Mouse (Mus musculus): ENCODE data around the gene Gatad2a. TPM values are rescaled to one million over a fixed set of nuclear protein-coding genes. Genes with fewer than 3 reads are reported as not detected.
"Not testable (repeated sequence)": the region's sequence is repeated elsewhere in the genome, so short reads cannot be mapped to it uniquely, and the experiment has no call there.

Gene Gatad2a
- polyA plus RNA-seq, 1 experiment from 2014 or later = 28.1 TPM

DNA sequence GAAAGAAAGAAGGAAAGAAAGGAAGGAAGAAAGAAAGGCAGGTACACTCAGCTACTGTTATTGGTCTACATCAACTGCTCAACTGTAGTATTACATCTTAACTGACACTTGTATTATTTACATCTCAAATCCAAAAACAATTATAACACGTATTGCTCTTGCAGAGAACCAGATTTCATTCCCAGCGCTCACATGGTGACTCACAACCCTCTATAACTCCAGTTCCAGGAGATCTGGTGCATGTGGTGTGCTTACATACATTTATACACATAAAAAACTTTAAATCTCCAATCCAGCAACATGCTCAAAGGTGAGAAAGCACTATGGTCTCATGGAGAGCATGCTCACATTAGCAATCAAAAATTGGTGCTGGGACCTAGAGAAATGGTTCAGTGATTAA lies 4.0 kb upstream of the Gatad2a start:
- no peaks in the 10 kb centered on the region for H3K36me3 ChIP-seq (ENCODE audit: control insufficient read depth, insufficient read depth, low read length)
- peaks cover 7% of the 10 kb centered on the region; the same call in 1 of the 2 replicates for H3K4me1 ChIP-seq (ENCODE audit: control insufficient read depth, insufficient read depth, low read length)
- ATAC-seq (ENCODE audit: low FRiP score, low TSS enrichment) (no peak), DNase-seq (no peak)
- no peaks in the 10 kb centered on the region for H3K27me3 ChIP-seq (ENCODE audit: control insufficient read depth, insufficient read depth, low read length)
- no peak overlapping the region for H3K4me2 ChIP-seq (ENCODE audit: low read length)
- H3K9me3 ChIP-seq (ENCODE audit: control insufficient read depth, low read length) = no peaks in the 10 kb centered on the region
- no peak overlapping the region for H3K27ac ChIP-seq (replicated peaks; ENCODE audit: low read depth, low read length)
- H3K9ac ChIP-seq (replicated peaks; ENCODE audit: low read length) = no peak overlapping the region
- no peak overlapping the region for H3K4me3 ChIP-seq (replicated peaks; ENCODE audit: low read depth, low read length)
- 81% methylated on average over 2 of the region's 2 CpGs for WGBS

DNA sequence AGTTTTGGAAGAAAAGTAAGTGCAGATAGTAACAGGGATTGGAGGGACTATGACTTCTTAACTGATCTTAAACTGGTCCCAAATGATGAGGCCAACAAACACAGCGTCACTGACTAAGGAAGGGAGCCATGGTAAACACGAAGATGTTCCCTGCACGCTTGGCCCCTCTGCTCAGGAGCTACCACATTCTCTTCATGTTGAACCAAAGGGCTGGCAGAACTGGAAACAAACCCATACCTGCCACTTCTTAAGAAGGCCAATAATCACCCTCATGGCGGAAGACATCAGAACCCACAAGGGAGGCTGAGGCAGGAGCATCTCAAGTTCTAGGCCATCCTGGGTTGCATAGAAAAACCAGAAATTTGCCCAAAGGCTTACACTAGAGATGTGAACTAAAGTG lies 3.1 kb upstream of the Gatad2a start:
- no peaks in the 10 kb centered on the region for H3K9me3 ChIP-seq (ENCODE audit: control insufficient read depth, low read length)
- H3K4me3 ChIP-seq (replicated peaks; ENCODE audit: low read depth, low read length) = no peak overlapping the region
- no peak overlapping the region for H3K4me2 ChIP-seq (ENCODE audit: low read length)
- no peak overlapping the region for H3K27ac ChIP-seq (replicated peaks; ENCODE audit: low read depth, low read length)
- DNase-seq (no peak), ATAC-seq (ENCODE audit: low FRiP score, low TSS enrichment) (no peak)
- H3K4me1 ChIP-seq (ENCODE audit: control insufficient read depth, insufficient read depth, low read length) = peaks cover 10% of the 10 kb centered on the region; the same call in 1 of the 2 replicates
- no peaks in the 10 kb centered on the region for H3K27me3 ChIP-seq (ENCODE audit: control insufficient read depth, insufficient read depth, low read length)
- no peaks in the 10 kb centered on the region for H3K36me3 ChIP-seq (ENCODE audit: control insufficient read depth, insufficient read depth, low read length)
- H3K9ac ChIP-seq (replicated peaks; ENCODE audit: low read length) = no peak overlapping the region
- WGBS = 96% methylated on average over 4 of the region's 4 CpGs

DNA sequence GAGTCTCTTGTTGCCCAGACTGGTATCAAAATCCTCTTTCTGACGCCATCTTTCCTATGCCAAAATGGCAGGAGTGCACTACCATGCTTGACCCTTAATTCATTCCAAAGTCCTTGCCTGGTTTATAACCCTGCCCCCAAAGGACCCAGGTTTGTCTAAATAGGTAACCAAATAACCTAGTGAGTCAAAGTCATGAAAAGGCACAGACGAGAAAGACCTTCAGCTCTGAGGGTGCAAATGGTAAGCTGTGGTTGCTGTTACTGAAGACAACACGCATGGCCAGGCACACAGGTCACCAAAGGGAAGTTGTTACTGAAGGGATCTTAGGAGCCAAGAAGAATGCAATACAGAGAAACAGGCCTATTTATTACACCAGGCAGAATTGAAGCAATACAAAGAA lies 2.5 kb upstream of the Gatad2a start:
- H3K4me3 ChIP-seq (replicated peaks; ENCODE audit: low read depth, low read length) = no peak overlapping the region
- DNase-seq = no peak
- H3K9me3 ChIP-seq (ENCODE audit: control insufficient read depth, low read length) = no peaks in the 10 kb centered on the region
- no peak overlapping the region for H3K9ac ChIP-seq (replicated peaks; ENCODE audit: low read length)
- no peak for ATAC-seq (ENCODE audit: low FRiP score, low TSS enrichment)
- no peaks in the 10 kb centered on the region for H3K27me3 ChIP-seq (ENCODE audit: control insufficient read depth, insufficient read depth, low read length)
- peaks cover 10% of the 10 kb centered on the region; the same call in 1 of the 2 replicates for H3K4me1 ChIP-seq (ENCODE audit: control insufficient read depth, insufficient read depth, low read length)
- no peak overlapping the region for H3K4me2 ChIP-seq (ENCODE audit: low read length)
- WGBS = 88% methylated on average over 3 of the region's 3 CpGs
- H3K36me3 ChIP-seq (ENCODE audit: control insufficient read depth, insufficient read depth, low read length) = no peaks in the 10 kb centered on the region
- H3K27ac ChIP-seq (replicated peaks; ENCODE audit: low read depth, low read length) = no peak overlapping the region

DNA sequence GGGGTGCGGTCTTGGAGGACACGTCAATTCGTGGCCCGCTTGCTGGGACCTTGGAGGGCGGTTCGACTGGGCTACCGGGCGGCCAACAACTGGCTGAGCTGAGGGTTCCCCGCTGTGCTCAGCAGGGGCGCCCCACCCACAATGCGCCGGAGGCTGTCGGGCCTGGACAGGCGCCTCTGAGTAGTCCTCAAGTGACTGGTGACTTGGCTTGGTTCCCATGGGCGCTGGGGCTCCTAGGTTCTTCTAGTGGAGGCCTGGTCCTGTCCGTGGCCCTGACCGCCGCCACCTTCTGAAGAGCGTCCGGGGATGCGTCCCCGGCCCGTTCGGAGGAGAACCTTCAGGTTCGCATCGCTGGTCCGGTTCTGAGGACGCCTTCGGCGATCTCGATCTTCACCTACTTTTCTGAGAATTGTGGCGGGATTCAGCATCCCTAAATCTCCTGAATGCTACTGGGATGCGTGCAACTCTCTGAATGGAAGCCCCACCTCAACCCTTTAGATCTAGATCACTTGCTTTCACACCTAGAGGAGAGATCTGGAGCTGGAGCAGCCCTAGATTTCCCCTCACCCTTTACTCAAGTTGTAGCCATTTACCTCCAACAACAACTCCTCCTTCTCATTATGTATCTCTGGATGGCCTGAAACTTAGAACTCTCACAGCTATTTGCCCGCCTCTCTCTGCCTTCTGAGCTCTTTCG lies 553 bp upstream of the Gatad2a start:
- Histone ChIP-seq H3K9ac (replicated peaks; ENCODE audit: low read length) (peak overlapping the region; percentile 68), H3K4me3 (replicated peaks; ENCODE audit: low read depth, low read length) (peak overlapping the region; percentile 95), H3K9me3 (ENCODE audit: control insufficient read depth, low read length) (no peaks in the 10 kb centered on the region), H3K27me3 (ENCODE audit: control insufficient read depth, insufficient read depth, low read length) (no peaks in the 10 kb centered on the region), H3K4me2 (ENCODE audit: low read length) (peak overlapping the region; percentile 88), H3K4me1 (ENCODE audit: control insufficient read depth, insufficient read depth, low read length) (peaks cover 10% of the 10 kb centered on the region; the same call in 1 of the 2 replicates), H3K27ac (replicated peaks; ENCODE audit: low read depth, low read length) (peak overlapping the region; percentile 68), H3K36me3 (ENCODE audit: control insufficient read depth, insufficient read depth, low read length) (peaks cover 8% of the 10 kb centered on the region; the same call in 1 of the 2 replicates)
- DNase-seq (no peak), ATAC-seq (ENCODE audit: low FRiP score, low TSS enrichment) (no peak)
- 4% methylated on average over 35 of the region's 35 CpGs for WGBS

DNA sequence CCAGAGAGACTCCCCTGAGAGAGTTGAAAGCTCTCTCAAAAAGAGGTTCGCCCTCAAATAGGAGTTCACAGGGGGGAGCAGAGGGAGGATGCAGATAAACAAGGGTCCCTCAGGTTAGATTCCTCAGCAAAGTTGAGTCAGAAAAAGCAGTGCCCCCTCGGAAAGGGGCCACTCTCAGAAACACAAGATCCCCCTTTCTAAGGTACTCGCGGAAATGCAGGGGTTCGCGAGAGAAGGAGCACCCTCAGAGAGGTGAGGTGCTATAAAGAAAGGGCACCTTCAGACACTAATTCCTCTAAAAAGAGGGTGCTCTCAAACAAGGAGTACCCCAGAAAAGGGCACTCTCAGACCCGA lies 785 bp downstream of the Gatad2a start:
- WGBS = 0% methylated on average over 7 of the region's 7 CpGs

DNA sequence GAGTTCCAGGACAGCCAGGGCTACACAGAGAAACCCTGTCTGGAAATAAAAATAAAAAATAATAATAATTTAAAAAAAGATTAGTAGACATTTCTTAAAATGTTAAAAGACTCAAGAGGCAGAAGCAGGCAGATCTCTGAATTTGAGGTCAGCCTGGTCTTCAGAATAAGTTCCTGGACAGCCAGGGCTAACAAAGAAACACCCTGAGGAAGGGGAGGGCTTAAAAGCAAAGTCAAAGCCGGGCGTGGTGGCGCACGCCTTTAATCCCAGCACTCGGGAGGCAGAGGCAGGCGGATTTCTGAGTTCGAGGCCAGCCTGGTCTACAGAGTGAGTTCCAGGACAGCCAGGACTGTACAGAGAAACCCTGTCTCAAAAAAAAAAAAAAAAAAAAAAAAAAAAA lies 7.2 kb downstream of the Gatad2a start:
- H3K4me1 ChIP-seq (ENCODE audit: control insufficient read depth, insufficient read depth, low read length); DNase-seq; H3K4me3 ChIP-seq (replicated peaks; ENCODE audit: low read depth, low read length); H3K9ac ChIP-seq (replicated peaks; ENCODE audit: low read length); H3K27me3 ChIP-seq (ENCODE audit: control insufficient read depth, insufficient read depth, low read length); H3K9me3 ChIP-seq (ENCODE audit: control insufficient read depth, low read length); H3K4me2 ChIP-seq (ENCODE audit: low read length); ATAC-seq (ENCODE audit: low FRiP score, low TSS enrichment); H3K36me3 ChIP-seq (ENCODE audit: control insufficient read depth, insufficient read depth, low read length); H3K27ac ChIP-seq (replicated peaks; ENCODE audit: low read depth, low read length): not testable (repeated sequence)
- WGBS = 99% methylated on average over 5 of the region's 7 CpGs

More for the DNA sequence above, 785 bp downstream of the Gatad2a start:
- Histone ChIP-seq H3K4me3 (replicated peaks; ENCODE audit: low read depth, low read length) (peak overlapping the region; percentile 95), H3K4me2 (ENCODE audit: low read length) (peak overlapping the region; percentile 88), H3K4me1 (ENCODE audit: control insufficient read depth, insufficient read depth, low read length) (peaks cover 10% of the 10 kb centered on the region; the same call in 1 of the 2 replicates), H3K27ac (replicated peaks; ENCODE audit: low read depth, low read length) (peak overlapping the region; percentile 86), H3K9ac (replicated peaks; ENCODE audit: low read length) (peak overlapping the region; percentile 64), H3K36me3 (ENCODE audit: control insufficient read depth, insufficient read depth, low read length) (peaks cover 8% of the 10 kb centered on the region; the same call in 1 of the 2 replicates), H3K9me3 (ENCODE audit: control insufficient read depth, low read length) (no peaks in the 10 kb centered on the region), H3K27me3 (ENCODE audit: control insufficient read depth, insufficient read depth, low read length) (no peaks in the 10 kb centered on the region)
- ATAC-seq (ENCODE audit: low FRiP score, low TSS enrichment) (no peak), DNase-seq (peak; percentile 8)

DNA sequence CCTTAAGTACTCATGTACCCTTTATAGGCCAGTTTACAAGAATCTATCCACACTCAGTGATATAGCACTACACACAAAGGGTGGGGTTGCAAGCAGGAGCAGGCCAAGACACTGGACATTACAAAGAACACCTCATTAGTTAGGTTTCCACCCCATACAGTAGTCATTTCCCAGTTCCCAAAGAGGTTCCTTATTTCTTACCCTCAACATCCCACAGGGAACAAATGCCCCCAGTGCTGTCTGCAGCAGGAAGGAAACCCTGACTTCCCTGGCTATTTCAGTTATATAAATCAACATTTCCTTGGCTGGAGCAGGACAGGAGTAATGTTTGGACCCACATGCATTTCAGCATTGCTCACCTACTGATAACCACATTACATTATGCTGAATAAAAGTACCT lies 8.4 kb downstream of the Gatad2a start:
- no peaks in the 10 kb centered on the region for H3K27me3 ChIP-seq (ENCODE audit: control insufficient read depth, insufficient read depth, low read length)
- ATAC-seq (ENCODE audit: low FRiP score, low TSS enrichment) = no peak
- no peak overlapping the region for H3K4me3 ChIP-seq (replicated peaks; ENCODE audit: low read depth, low read length)
- H3K27ac ChIP-seq (replicated peaks; ENCODE audit: low read depth, low read length) = no peak overlapping the region
- H3K9me3 ChIP-seq (ENCODE audit: control insufficient read depth, low read length) = no peaks in the 10 kb centered on the region
- H3K4me2 ChIP-seq (ENCODE audit: low read length) = no peak overlapping the region
- peaks cover 5% of the 10 kb centered on the region; the same call in 1 of the 2 replicates for H3K36me3 ChIP-seq (ENCODE audit: control insufficient read depth, insufficient read depth, low read length)
- DNase-seq = no peak
- H3K4me1 ChIP-seq (ENCODE audit: control insufficient read depth, insufficient read depth, low read length) = no peaks in the 10 kb centered on the region
- H3K9ac ChIP-seq (replicated peaks; ENCODE audit: low read length) = no peak overlapping the region

DNA sequence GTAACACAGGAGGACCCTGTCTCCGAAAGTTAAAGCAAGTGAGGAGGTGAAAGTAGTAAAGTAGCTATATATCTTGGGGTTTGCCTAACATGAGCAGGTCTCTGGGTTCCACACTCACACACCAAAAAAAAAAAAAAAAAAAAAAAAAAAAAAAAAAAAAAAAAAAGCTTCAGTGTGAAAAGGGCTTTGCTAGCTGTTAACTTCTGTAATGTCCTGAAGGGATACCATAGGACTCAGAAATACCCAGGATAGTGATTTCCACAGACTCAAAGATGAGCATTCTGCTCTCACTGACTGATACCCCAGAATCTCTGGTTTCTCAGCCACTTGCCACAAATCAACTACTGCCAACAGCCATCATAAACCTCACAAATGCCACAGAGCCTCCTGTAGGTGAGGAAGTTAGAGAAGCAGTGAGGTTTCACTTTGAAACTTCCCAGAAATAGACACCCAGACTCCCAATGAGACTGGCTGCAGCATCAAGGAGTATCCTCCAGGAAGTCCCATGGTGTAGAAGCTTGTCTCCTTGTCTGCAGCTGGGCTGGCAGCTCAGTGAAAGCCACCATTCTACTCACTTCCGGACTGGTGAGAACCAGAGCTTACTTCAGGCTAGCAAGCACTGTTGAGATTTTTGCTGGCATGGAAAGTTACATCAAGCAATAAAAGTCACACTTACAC lies 11.2 kb downstream of the Gatad2a start:
- Histone ChIP-seq H3K36me3 (ENCODE audit: control insufficient read depth, insufficient read depth, low read length) (no peaks in the 10 kb centered on the region), H3K4me2 (ENCODE audit: low read length) (no peak overlapping the region), H3K9ac (replicated peaks; ENCODE audit: low read length) (no peak overlapping the region), H3K4me3 (replicated peaks; ENCODE audit: low read depth, low read length) (no peak overlapping the region), H3K9me3 (ENCODE audit: control insufficient read depth, low read length) (no peaks in the 10 kb centered on the region), H3K27me3 (ENCODE audit: control insufficient read depth, insufficient read depth, low read length) (no peaks in the 10 kb centered on the region), H3K27ac (replicated peaks; ENCODE audit: low read depth, low read length) (no peak overlapping the region), H3K4me1 (ENCODE audit: control insufficient read depth, insufficient read depth, low read length) (no peaks in the 10 kb centered on the region)
- DNase-seq (no peak), ATAC-seq (ENCODE audit: low FRiP score, low TSS enrichment) (no peak)
- 92% methylated on average over 2 of the region's 2 CpGs for WGBS

DNA sequence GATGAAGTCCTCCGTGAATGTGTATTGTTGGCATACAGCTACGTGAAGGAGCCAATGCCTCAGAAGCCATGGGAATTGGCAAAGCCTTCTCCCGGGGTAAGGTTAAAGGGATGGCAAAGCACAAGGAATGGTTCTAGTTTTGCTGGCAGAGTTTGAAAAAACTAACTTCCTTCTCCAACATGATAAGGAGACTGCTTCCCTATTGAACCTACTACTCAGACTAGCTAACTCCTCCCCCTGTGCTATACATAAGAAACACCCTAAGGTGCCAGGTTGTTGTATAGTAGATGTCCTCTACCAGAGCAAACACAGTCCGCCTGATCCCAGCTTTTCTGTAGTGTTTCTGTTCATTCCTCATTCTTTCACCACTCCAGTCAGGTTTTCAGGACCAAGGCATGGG lies 17.7 kb downstream of the Gatad2a start:
- Histone ChIP-seq H3K4me2 (ENCODE audit: low read length) (no peak overlapping the region), H3K9me3 (ENCODE audit: control insufficient read depth, low read length) (no peaks in the 10 kb centered on the region), H3K36me3 (ENCODE audit: control insufficient read depth, insufficient read depth, low read length) (no peaks in the 10 kb centered on the region), H3K9ac (replicated peaks; ENCODE audit: low read length) (no peak overlapping the region), H3K27ac (replicated peaks; ENCODE audit: low read depth, low read length) (no peak overlapping the region), H3K4me3 (replicated peaks; ENCODE audit: low read depth, low read length) (no peak overlapping the region), H3K27me3 (ENCODE audit: control insufficient read depth, insufficient read depth, low read length) (no peaks in the 10 kb centered on the region), H3K4me1 (ENCODE audit: control insufficient read depth, insufficient read depth, low read length) (no peaks in the 10 kb centered on the region)
- ATAC-seq (ENCODE audit: low FRiP score, low TSS enrichment) (no peak), DNase-seq (no peak)
- WGBS = 96% methylated on average over 4 of the region's 4 CpGs

Measured in midbrain, embryonic 14.5 days (tissue).